Mouse (Mus musculus) CH12.LX (cell line): ENCODE data around the gene Dcst1.

ENCODE experiments used
- CTCF ChIP-seq, 2 experiments: IDR thresholded peaks in 1 of 2; conservative IDR thresholded peaks in 1 of 2; 2 replicates each; pipeline ENCODE4 v1.5.1; 2011 to 2012; ENCODE audit warnings: low read depth in 2 of 2, low read length in 2 of 2, improper control_type of control experiment in 1 of 2, inconsistent platforms in 1 of 2, mild to moderate bottlenecking in 1 of 2, moderate library complexity in 1 of 2
- ELF1 ChIP-seq: IDR thresholded peaks from 2 replicates; pipeline ENCODE4 v1.6.1; 2014; ENCODE audit warnings: low read depth, mild to moderate bottlenecking, inconsistent platforms, low read length, improper control_type of control experiment
- TBP ChIP-seq: conservative IDR thresholded peaks from 2 replicates; pipeline ENCODE4 v1.6.1; 2011; ENCODE audit warnings: low read depth, low read length, improper control_type of control experiment
- USF2 ChIP-seq: conservative IDR thresholded peaks from 2 replicates; pipeline ENCODE4 v1.6.1; 2011; ENCODE audit warnings: low read depth, low read length, improper control_type of control experiment

DNA sequence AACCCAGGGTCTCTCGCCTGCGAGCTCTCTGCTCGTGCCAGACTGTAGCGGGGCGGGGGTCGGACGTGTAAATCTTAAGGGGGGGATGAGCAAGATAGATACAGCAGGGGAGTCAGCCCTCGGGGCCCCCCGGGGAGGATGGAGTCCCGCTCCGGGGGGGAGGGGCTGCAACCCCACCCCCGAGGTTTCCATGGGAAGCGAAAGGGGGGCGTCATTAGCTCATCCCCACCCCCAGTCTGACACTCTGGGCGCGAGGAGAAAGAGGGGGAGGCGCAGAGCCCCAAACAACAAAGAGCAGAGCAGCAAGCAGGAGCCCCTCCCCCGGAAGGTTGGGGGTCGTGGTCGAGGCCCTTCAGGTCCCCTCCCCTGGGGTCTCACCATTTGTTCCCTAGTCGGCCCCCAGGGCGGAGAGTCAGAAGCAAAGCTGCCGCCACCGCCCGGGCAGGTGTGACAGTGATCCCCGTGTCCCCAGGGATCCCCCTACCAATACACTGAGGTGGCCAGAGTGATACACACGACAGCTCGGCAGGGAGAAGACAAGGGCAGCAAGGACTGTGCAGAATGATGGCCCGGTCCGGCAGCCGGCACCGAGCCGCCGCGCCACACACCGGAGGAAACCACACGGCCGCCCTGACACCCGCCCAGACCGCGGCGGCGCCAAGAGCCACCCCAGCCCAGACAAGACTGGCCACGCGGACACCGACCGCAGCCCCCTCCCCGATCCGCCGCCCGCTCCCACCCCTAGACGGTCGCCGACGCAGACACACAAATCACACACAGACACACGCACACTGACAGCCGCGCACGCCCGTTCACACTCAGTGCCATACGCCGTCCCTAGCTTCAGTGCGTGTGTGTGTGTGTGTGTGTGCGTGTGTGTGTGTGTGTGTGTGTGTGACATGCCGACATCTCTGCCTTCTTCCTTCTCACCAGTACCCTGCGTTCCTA is 43.6 kb downstream of the Dcst1 start:
- TF ChIP-seq CTCF (conservative IDR thresholded peaks at IDR 0.05 in 1 of 2, IDR thresholded peaks at IDR 0.05 in 1 of 2; ENCODE audit: low read depth in 2 of 2, low read length in 2 of 2): no peak
- TF ChIP-seq ELF1: no peak
- TF ChIP-seq TBP: no peak
- no peak for TF ChIP-seq USF2
